Mouse (Mus musculus): ENCODE results near the gene Dus4l.
"Not testable (repeated sequence)": the region's sequence is repeated elsewhere in the genome, so short reads cannot be mapped to it uniquely, and the experiment has no call there.

Dus4l gene

DNA sequence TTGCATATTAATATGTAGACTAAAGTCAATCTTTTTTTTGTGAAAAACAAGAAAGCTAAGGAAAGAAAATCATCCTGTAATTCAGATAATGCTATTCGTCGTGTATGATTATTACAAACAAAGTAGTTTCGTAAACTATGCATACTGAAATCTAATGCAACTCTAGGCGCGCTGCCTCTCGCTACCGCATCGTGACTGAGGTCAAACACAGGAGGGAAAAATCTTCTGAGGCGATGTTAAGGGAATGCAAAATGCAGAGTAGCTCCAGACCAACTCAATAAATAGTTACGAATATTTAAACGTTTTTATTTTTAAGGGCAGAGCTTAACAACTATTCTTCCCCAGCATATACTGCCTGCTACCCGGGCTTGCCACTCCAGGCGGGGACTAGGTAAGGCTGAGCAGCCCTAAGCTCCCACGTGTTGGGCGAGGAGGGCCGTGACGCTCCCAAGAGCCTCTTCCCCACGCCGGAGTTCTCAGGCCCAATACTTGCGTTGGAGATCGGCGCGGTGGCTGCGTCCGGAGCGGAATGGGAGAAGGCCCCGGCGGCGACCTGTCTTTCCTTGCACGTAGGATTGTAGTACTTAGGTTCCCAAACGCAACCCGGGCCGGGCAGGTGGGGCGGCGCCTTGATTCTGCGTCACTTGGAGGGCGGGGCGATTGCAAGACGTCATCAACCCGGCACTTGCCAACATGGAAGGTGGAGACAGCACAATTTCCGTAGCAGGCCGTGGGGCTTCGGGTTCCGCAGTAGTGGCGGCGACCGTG is at the start of gene Dus4l, which contains the start of gene Cog5:
TSS of gene Dus4l (minus strand) at position 630 of the 768 bp plus-strand sequence.
TSS of gene Cog5 (plus strand) at position 673 of the 768 bp plus-strand sequence.
- DNase-seq, result peak; percentile 94 to 98

DNA sequence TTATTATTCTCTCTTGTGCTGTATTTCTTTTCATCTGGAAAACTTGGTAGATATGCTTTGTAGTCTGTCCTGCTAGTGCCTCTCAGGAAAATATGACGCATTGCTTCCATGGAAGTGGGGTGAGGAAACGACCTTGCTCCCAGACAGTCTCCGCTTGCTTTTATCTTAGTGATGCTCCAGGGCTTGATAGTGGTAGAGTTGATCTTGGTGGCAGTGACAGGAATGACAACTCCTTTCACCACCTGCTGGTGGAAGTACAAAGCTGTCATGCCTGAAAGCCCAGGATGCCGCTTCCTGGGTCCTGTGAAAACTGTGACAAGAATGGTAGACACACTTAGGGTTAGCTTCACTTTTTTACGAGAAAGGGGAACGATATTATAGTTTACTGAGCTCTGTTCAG is 49.3 kb upstream of the Dus4l start:
- DNase-seq, result no peak

DNA sequence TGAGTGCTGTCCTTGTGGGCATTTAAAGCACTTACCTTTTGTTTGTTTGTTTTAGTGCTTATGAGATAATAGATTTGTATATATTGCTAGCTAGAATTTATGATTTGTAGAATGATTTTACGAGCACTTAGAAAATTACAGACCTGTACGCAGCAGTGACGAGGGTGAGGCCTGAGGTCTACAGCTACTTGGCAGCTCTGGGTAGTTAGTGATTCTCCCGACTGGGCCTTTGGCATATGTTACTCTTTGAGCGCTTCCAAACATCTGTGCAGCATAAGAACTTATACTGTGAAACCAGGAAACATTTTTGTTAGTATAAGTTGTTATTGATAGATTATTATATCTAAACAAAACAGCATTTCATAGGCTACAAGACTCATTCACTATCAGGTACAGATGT is 46.8 kb upstream of the Dus4l start:
- no peak for DNase-seq

DNA sequence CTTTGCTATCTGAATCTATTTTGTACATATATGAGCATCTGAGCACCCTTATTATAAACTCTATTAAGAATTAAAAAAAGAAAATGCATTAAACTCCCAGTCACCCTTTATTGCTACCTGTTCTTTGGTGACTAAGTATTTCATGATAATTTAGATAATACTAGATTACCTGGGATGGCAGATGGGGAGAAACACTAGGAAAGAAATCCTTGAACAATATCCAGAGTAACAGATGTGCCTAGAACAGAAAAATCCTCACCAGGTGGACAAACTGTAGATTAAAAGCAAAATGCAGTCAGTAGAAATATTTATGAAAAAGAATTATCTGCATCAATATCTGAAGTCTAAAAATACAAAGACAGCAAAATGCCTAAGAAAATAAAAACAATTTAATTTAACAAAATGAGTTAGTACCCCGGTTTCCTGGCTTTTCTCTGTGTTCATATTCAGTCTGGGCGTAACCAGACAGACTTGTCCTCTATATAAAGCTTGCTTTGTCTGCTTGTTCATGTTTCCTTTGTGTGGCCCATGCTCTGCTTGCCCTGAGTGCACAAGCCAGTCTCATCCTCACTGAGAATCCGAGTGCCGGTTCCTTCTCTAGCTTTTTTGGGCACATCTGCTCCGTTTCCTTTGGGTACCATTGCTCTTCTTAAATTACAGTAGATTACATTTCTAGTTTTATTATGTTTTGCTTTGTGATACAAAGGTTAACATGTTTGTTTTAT is 46.2 kb upstream of the Dus4l start:
- no peak for DNase-seq

DNA sequence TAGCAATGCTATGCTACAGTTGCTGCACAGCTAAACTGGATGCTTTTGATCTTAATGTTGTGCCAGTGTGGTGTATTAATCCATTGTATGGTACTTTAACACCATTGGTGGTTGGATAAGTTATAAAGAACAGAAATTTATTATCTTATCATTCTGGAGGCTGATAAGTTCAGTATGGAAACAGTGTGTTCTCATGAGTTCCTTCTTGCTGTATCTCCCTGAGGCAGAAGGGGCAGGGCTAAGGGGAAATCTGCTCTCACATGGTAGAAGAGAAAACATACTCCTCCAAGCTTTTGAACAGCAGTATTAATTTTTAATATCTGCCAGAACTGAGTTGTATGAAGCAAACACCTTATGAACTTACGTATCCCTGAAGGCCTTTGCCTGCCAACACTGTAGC is 38.7 kb upstream of the Dus4l start:
- no peak for DNase-seq

DNA sequence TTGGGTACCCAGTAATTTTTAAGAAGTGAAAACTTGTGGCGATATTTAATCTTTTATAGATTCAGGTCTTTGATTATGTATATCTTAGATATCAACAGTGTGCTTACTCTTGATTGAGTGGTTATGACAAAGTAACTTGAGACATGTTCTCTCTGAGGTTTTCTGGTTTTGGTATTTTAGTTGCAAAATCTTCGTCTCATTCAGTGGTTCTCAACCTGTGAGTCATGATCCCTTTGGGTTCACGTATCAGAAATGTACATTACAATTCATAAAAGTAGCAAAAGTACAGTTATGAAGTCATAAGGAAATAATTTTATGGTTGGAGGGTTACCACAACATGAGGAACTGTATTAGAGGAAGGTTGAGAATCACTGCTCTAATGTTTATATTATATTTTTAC is 32.1 kb upstream of the Dus4l start:
- DNase-seq, result no peak

DNA sequence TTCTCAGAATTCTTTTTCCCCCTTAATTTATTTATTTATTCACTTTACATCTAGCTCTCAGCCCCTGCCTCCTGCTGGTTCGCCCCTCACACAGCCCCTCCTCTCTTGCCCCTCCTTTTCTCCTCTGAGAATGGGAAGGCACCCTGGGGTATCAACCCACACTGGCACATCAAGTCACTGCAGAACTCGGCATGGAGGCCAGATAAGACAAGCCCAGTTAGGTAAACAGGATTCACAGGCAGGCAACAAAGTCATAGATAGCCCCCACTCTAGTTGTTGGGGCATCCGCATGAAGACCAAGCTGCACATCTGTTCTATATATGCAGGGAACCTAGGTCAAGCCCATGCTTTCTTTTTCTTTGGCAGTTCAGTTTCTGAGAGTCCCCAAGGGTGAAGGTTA is 12.6 kb upstream of the Dus4l start:
- DNase-seq, result no peak

DNA sequence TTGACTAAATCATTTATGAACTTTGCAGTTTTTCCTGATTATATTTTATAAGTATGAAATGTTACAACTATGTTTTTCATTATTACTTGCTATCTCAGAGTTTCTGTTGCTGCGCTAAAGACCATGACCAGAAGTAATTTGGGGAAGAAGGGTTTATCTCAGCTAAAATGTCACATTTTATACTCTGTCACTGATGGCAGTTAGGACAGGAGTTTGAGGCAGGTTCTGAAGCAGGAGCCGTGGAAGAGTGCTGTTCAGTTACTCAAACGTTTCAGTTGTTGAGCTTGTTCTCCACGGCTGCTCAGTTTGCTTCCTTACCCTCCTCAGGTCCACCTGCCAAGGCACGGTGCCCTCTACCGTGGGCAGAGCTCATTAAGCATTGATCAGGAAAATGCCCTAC is 11.4 kb upstream of the Dus4l start:
- no peak for DNase-seq

DNA sequence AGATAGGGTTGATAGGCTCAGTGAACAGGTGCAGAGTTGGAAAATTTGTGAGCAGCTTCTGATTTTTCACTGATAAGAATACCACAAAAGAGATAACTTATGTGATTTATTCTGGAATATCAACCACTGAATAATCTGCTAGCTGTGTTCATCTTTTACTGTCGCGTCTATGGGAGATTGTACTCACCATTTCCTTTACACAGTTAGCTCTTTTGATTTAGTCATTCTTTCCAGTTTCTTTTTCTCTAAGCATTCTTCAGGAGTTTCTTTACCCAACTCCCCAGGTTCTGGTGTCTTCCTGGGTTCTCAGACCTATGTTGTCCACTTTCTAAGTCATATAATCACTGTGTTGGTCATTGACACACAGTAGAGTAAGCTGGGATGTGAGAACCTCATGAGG is 2.2 kb upstream of the Dus4l start:
- no peak for DNase-seq

DNA sequence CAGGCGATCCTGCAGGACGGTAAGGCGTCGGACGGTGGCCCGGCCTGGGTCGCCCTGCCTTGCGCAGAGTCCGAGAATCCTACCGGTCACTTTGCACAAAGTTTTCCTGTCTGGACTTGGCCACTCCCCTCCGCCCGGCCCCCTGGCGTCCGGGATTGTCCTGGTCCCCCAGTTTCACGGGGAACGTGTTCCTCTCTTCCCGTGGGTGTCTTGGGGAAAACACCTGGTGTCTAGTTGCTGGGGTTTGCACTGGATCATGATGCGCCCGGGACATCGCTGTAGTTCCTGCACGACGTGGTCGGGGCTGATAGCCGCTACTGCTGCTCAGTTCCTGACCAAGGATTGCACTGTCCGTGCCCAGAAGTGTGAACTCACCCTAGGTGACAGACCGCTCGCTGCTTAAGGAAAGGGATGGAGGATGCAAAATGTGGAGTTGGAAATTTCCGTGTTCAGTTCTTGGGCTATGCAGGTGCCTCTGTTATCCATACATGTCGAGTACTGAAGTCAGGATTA is 395 bp upstream of the Dus4l start:
- no peak for DNase-seq

DNA sequence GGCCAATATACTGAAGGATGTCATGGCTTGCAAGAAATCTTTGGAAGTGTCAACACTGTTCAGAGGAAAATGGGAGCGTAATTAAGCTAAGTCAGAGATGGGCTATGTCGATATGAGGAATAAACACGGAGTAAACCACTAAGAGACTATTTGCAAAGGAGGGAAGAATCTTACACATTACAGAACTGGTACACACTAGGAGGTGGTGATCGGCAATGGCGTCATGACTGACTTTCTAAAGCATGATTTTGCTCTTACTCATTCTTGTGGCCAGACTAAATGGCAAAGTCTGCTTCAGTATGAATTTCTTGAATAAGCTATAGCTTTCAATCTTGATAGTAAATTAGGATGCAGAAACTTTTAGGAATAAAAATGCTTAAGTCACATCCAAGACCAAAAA is 1.0 kb downstream of the Dus4l start:
- no peak for DNase-seq

DNA sequence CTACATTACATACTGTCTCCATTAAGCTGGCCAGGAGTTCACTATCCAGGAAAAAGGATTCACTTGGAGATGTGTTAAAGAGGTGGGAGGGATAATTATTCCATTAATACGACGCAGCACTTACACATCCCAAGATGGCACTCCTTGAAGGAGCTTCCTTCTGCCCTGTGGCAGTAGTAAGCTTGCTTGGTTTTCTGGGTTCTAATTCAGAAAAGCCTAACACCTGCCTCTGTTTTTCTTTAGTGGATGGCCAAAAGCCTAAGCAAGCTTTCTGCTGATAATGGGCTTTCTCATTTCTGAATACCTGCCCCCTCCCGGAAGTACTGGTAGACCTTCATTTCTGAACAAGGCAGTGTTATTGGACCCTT is 19.4 kb downstream of the Dus4l start:
- no peak for DNase-seq

DNA sequence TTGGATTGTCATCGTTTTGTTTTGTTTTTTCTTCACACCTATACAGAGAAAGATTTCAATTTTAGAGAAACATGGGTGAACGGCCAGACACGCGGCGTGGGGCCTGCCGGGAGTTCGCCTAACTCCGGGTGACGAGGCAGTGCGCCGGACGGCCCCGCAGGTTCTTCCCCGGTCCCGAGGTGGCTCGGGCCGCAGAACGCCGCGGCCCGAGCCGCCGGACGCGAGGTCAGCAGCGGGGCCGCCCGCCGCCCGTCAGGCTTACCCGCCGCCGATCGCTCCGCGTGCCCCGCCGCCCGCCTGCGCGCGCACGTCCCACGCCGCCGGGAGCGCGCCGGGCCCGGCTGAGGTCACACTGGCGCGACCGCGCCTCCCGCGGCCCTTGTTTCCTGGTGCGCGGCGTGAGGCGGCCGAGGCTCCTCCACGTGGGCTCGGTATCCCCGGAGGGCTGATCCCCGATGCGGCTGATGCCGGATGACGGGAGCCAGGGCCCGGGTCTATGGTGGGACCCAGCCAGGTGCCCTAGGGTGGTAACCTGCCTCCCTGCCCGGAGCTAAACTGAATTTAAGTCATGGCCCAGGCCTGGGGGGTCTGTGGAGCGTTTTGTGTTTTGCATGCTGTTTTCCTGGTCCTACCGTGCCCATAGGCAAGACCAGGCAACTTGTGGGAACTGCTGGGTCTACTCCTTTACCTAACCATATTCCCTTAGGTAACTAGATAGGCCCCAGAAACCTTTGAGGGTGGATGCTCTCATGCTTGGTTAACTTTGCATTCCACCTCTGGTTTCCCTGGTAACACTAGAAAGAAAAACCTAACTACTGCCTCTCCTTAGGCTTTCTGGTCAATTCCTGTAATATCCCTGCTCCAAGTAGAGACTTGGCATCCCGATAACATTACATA is 20.0 kb downstream of the Dus4l start, which contains the start of gene Bcap29:
TSS of gene Bcap29 (minus strand) at position 316 of the 897 bp plus-strand sequence.
- peak; percentile 51 to 65 for DNase-seq

DNA sequence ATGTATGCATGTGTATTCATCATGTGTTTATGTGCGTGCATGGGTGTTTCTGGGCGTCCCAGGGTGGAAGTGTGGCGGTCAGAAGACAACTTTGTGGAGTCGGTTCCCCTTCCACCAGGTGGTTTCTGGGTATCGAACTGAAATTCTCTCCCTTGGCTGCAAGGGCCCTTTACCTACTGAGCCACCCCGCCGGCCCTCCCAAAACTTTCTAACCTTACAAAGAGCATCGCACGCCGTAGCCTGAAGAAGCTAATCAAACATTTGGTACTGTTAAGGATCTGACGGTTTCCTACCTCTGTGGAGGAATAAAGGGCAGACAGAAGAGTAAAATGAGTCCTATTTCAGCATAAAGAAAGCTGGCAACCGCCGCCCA is 20.7 kb downstream of the Dus4l start:
- no peak for DNase-seq

DNA sequence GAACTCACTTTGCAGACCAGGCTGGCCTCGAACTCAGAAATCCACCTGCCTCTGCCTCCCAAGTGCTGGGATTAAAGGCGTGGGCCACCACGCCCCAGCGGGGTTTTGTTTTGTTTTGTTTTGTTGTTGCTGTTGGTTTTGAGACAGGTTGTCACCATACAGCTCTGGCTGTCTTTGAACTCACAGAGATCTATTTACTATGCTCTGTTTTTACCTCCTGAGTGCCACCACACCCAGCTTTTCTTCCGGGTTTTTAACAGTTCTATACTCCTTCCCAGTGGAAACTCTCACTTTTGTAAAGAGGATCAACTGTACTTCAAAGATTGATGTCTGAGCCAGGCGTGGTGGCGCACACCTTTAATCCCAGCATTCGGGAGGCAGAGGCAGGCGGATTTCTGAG is 26.2 kb downstream of the Dus4l start:
- not testable (repeated sequence) for DNase-seq

DNA sequence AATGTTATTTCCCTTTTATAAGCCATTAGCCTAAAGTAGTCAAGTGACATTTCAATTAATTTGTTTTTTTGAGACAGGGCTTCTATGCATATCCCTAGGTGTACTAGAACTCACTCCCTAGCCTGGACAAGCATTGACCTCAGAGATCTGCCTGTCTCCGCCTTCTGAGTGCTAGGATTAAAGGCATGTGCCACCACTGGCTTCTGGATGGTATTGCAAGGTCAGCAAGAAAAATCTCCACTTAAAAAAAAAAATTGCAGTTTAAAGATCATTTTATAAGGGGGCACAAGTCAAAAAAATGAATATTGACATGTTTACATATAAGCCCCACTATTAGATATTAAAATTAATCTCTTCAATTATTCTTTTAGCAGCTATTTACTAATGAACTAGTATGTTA is 29.6 kb downstream of the Dus4l start:
- DNase-seq, result no peak

DNA sequence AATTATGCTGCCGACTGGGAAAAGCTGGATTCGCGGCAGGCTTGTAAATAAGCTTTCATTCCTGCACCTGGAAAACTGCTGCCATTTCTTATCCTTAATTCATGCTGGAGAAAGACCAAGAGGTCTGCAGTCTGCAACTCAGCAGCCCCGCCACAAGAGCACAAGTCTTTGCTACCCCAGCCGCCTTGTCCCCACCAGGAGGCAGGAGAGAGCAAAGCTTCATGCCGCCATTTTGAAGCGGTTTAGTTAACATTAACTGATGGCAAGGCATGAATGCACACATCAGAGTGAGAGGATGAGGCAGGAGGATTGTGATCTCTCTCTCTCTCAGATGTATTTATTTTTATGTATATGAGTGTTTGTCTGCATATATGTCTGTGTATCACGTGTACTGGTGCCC is 34.5 kb downstream of the Dus4l start:
- no peak for DNase-seq

DNA sequence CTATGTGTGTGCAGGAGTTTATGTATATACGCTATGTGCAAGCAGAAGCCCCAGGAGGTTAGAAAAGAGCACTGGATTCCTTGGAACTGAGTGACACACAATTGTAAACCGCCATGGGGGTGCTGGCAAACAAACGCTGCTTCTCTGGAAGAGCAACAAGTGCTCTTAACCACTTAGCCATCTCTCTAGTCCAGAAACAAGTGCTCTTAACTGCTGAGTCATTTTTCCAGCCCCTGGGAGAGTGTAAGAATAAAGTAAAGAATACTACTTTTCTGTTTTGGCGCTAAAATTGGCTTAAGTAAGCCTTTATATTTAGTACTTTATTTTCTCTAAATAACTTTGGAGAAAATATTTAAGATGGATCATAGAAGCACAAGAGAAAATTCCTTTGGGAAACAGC is 41.3 kb downstream of the Dus4l start:
- DNase-seq, result no peak

DNA sequence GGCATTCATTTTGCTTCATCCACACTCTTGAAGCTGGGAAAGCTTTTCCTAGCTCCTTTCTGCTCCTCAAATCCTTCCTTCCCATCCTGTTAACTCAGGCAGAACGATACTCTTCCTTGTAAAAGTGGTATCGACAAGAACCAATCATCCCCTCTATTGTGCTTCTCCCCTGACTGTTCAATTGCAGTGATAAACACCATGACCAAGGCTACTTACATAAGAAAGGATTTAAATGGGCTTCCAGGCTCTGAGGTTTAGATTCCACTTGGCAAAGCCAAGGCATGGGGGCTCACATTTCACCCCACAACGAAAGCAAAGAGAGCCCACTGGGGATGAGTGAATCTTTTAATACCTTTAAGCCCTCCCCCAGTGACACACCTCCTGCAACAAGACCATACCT is 46.5 kb downstream of the Dus4l start:
- DNase-seq, result no peak

DNA sequence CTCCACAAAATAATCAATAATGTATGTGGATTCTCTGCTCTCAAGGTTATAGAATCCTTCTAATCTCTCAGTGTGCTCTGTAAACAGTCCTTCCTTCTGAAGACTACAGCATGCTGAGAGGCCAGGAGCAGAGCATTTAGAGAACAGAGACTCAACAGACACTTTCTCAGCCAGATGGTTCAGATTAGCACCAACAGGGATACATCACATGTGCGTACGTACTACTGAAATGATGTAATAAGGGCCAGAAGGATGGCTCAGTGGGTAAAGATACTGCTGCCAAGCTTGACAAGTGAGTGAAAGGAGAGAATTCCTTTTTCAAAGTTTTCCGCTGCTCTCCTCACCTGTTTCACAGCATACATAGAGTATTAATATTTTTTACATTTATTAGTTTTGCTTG is 49.7 kb downstream of the Dus4l start:
- no peak for DNase-seq

DNA sequence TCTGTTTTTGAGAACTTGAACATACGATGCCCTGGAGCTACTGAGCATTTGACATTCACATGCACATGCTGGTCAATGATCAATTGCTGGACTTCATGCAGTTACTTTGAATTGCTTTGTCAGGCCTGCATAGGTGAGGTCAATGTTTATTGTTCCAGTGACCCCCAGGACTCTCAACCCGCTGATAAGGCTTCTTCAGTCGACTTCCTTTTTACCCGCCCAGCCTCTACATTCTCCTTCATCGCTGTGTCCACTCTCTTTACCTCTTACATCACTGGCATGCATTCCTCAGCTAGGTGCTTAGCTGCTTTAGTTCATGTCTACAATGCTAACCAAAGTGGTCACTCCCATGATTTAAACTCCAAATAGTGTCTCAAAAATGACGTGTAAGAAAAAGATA is 51.0 kb downstream of the Dus4l start:
- no peak for DNase-seq

DNA sequence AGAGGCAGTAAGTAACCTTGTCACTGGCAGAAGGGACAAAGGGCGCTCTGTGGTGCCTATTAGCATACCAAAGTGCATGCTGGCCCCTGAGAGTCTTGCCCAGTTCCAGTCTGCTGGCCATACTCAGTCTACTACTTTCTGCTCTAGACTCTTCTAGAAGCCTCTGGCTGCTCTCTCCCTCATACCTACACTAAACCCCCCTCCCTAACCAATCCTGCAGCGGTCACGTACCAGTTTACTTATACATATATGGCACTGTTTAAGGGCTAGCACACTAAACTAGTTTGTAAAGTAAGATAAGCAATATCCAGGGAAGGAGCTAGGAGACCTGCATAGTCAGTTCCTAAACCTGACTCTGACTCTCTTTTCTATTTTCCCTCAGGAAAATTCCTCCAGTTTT is 60.3 kb downstream of the Dus4l start:
- DNase-seq, result peak; percentile 11 to 16

DNA sequence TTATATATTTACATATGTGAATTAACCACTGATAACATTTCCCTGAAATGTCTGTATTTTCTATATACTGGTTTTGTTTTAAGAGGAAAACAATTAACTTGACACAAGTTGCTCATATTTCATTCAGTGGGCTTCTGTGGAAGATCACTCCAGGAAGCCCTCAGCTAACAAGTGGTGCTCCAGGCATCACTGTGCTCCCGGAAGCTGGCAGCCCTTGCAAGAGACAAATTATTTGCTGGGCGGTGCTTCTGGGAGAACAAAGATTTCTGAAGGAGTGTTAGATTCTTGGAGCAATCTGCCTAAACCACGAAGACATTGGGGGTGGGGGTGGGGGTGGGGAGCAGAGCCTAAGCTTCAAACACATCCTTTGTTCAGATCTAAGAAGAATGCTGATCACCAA is 62.6 kb downstream of the Dus4l start:
- no peak for DNase-seq
